Mouse (Mus musculus): ENCODE measurements around the gene Rpl35.

- TF ChIP-seq EP300 (IDR thresholded peaks at IDR 0.05; ENCODE audit: low read depth) (no peak), CTCF (IDR thresholded peaks at IDR 0.05; ENCODE audit: low read depth) (no peak)
These were observed 26.2 kb upstream of the Rpl35 start for GRCm38 (mm10) chr2:39031611-39032010.

Data from heart, postnatal 0 days (tissue).